Mouse (Mus musculus) forebrain, embryonic 13.5 days (tissue): ENCODE data around the gene Tmem82. TPM values are rescaled to one million over a fixed set of nuclear protein-coding genes. Genes with fewer than 3 reads are reported as not detected.

Experiments
- ATAC-seq: fragments of 200-750 bp; cut with Nextera tagmentation; 2 replicates; pipeline ENCODE4 v1.8.0; 2017
- H3K27ac ChIP-seq: fragments of 300-500 bp; sonication (generic); 2 replicates; pipeline ENCODE4 v1.5.1; 2015; ENCODE audit warnings: inconsistent platforms, mild to moderate bottlenecking, moderate library complexity
- H3K27me3 ChIP-seq: fragments of 300-500 bp; sonication (generic); 2 replicates; pipeline ENCODE4 v1.6.1; 2015; ENCODE audit warnings: mild to moderate bottlenecking, inconsistent platforms
- H3K36me3 ChIP-seq: fragments of 300-500 bp; sonication (generic); 2 replicates; pipeline ENCODE4 v1.6.1; 2015; ENCODE audit warnings: mild to moderate bottlenecking, inconsistent platforms; ENCODE audit not compliant: poor library complexity, severe bottlenecking
- H3K4me1 ChIP-seq: fragments of 300-500 bp; sonication (generic); 2 replicates; pipeline ENCODE4 v1.6.1; 2015; ENCODE audit warnings: inconsistent platforms
- H3K4me2 ChIP-seq: fragments of 300-500 bp; sonication (generic); 2 replicates; pipeline ENCODE4 v1.6.1; 2015; ENCODE audit warnings: inconsistent platforms, mild to moderate bottlenecking, moderate library complexity
- H3K4me3 ChIP-seq: fragments of 300-500 bp; sonication (generic); 2 replicates; pipeline ENCODE4 v1.5.1; 2015; ENCODE audit warnings: mild to moderate bottlenecking, inconsistent platforms
- H3K9ac ChIP-seq: fragments of 300-500 bp; sonication (generic); 2 replicates; pipeline ENCODE4 v1.6.1; 2015; ENCODE audit warnings: mild to moderate bottlenecking, inconsistent platforms
- H3K9me3 ChIP-seq: fragments of 300-500 bp; sonication (generic); replicated peaks from 2 replicates; pipeline ENCODE4 v1.6.1; 2016; ENCODE audit warnings: inconsistent platforms
- WGBS: fragments of 180-500 bp; shearing (Covaris S2); methylation state at CpG from one replicate; pipeline ENCODE4 v1.1.7; 2015; 5-methylcytosine and 5-hydroxymethylcytosine counted together
- polyA plus RNA-seq: library from polyadenylated mRNA; unstranded; fragments of >200 nt; fragmentation: Nextera tagmentation; extraction: Ambion mirVana; gene quantifications from 2 replicates; pipeline ENCODE4 v1.2.1, GENCODE M21; 2015

Tmem82 gene
- 0.17 TPM in 1 of 2 replicates, not detected in the other for polyA plus RNA-seq

GRCm38 (mm10) chr4:141618565-141619243, at the start of gene Tmem82:
TSS of gene Tmem82 (minus strand) at chr4:141618633.
- WGBS: 28% methylated on average over 20 of the region's 20 CpGs
- no peak for ATAC-seq
- Histone ChIP-seq H3K4me2 (peak within 1 kb of the TSS; percentile 52), H3K27ac (no peak within 1 kb of the TSS), H3K27me3 (peaks cover 7% of the 10 kb centered on the region), H3K9ac (no peak within 1 kb of the TSS), H3K9me3 (no peaks in the 10 kb centered on the region), H3K4me1 (peaks cover 10% of the 10 kb centered on the region), H3K36me3 (no peaks in the 10 kb centered on the region), H3K4me3 (peak within 1 kb of the TSS; percentile 10; the same call in 1 of the 2 replicates)

GRCm38 (mm10) chr4:141664799-141665198, 46.4 kb upstream of the Tmem82 start, which contains the start of gene Plekhm2:
TSS of gene Plekhm2 (minus strand) at chr4:141664899.
- no peaks in the 10 kb centered on the region for H3K27me3 ChIP-seq
- peak within 1 kb of the TSS; percentile 94 for H3K9ac ChIP-seq
- H3K4me1 ChIP-seq: peaks cover 15% of the 10 kb centered on the region
- H3K4me3 ChIP-seq: peak within 1 kb of the TSS; percentile 83
- no peaks in the 10 kb centered on the region for H3K9me3 ChIP-seq
- peaks cover 16% of the 10 kb centered on the region for H3K36me3 ChIP-seq
- ATAC-seq: no peak
- H3K27ac ChIP-seq: peak within 1 kb of the TSS; percentile 59
- peak within 1 kb of the TSS; percentile 89 for H3K4me2 ChIP-seq
- WGBS: 71% methylated on average over 8 of the region's 8 CpGs

GRCm38 (mm10) chr4:141664011-141664745, 45.7 kb upstream of the Tmem82 start:
- Histone ChIP-seq H3K9me3 (no peaks in the 10 kb centered on the region), H3K27me3 (no peaks in the 10 kb centered on the region), H3K27ac (peak overlapping the region; percentile 59), H3K4me1 (peaks cover 15% of the 10 kb centered on the region), H3K4me3 (peak overlapping the region; percentile 83), H3K9ac (peak overlapping the region; percentile 94), H3K36me3 (peaks cover 20% of the 10 kb centered on the region), H3K4me2 (peak overlapping the region; percentile 89)
- 1% methylated on average over 45 of the region's 60 CpGs for WGBS
- peak; percentile 87 for ATAC-seq

GRCm38 (mm10) chr4:141663122-141663931, 44.9 kb upstream of the Tmem82 start:
- peak; percentile 14 for ATAC-seq
- WGBS: 5% methylated on average over 36 of the region's 47 CpGs
- H3K27ac ChIP-seq: peak overlapping the region; percentile 59
- H3K9ac ChIP-seq: peak overlapping the region; percentile 94
- peaks cover 15% of the 10 kb centered on the region for H3K4me1 ChIP-seq
- H3K4me3 ChIP-seq: peak overlapping the region; percentile 83
- no peaks in the 10 kb centered on the region for H3K9me3 ChIP-seq
- H3K36me3 ChIP-seq: peaks cover 27% of the 10 kb centered on the region
- H3K4me2 ChIP-seq: peak overlapping the region; percentile 89
- H3K27me3 ChIP-seq: no peaks in the 10 kb centered on the region

GRCm38 (mm10) chr4:141660884-141661283, 42.5 kb upstream of the Tmem82 start:
- Histone ChIP-seq H3K9me3 (no peaks in the 10 kb centered on the region), H3K4me3 (no peak overlapping the region), H3K27me3 (no peaks in the 10 kb centered on the region), H3K4me2 (no peak overlapping the region), H3K9ac (0 out of 2 replicates have a peak overlapping the region, but pooled peaks have one; percentile 13), H3K36me3 (peaks cover 35% of the 10 kb centered on the region), H3K27ac (no peak overlapping the region), H3K4me1 (peaks cover 15% of the 10 kb centered on the region)
- 88% methylated on average over 11 of the region's 11 CpGs for whole genome bisulfite sequencing
- ATAC-seq: no peak

GRCm38 (mm10) chr4:141659739-141660138, 41.3 kb upstream of the Tmem82 start:
- ATAC-seq: no peak
- no peaks in the 10 kb centered on the region for H3K9me3 ChIP-seq
- H3K36me3 ChIP-seq: peaks cover 38% of the 10 kb centered on the region
- 76% methylated on average over 4 of the region's 4 CpGs for WGBS
- H3K9ac ChIP-seq: no peak overlapping the region
- H3K27me3 ChIP-seq: no peaks in the 10 kb centered on the region
- no peak overlapping the region for H3K4me2 ChIP-seq
- peaks cover 12% of the 10 kb centered on the region for H3K4me1 ChIP-seq
- no peak overlapping the region for H3K4me3 ChIP-seq
- H3K27ac ChIP-seq: no peak overlapping the region

GRCm38 (mm10) chr4:141658846-141659484, 40.5 kb upstream of the Tmem82 start:
- H3K4me2 ChIP-seq: no peak overlapping the region
- no peak overlapping the region for H3K27ac ChIP-seq
- peaks cover 43% of the 10 kb centered on the region for H3K36me3 ChIP-seq
- no peak overlapping the region for H3K4me3 ChIP-seq
- no peaks in the 10 kb centered on the region for H3K27me3 ChIP-seq
- H3K9me3 ChIP-seq: no peaks in the 10 kb centered on the region
- no peak overlapping the region for H3K9ac ChIP-seq
- no peak for ATAC-seq
- whole genome bisulfite sequencing: 94% methylated on average over 6 of the region's 6 CpGs
- H3K4me1 ChIP-seq: peaks cover 6% of the 10 kb centered on the region

- Histone ChIP-seq H3K4me1 (no peaks in the 10 kb centered on the region), H3K27me3 (no peaks in the 10 kb centered on the region)
Measured at GRCm38 (mm10) chr4:141656932-141657331, 38.5 kb upstream of the Tmem82 start.

GRCm38 (mm10) chr4:141655908-141656608, 37.6 kb upstream of the Tmem82 start:
- Histone ChIP-seq H3K4me3 (no peak overlapping the region), H3K9ac (no peak overlapping the region), H3K27ac (no peak overlapping the region), H3K4me2 (no peak overlapping the region), H3K36me3 (peaks cover 54% of the 10 kb centered on the region), H3K4me1 (no peaks in the 10 kb centered on the region), H3K9me3 (no peaks in the 10 kb centered on the region), H3K27me3 (no peaks in the 10 kb centered on the region)
- 88% methylated on average over 12 of the region's 12 CpGs for WGBS
- ATAC-seq: no peak

More at GRCm38 (mm10) chr4:141656932-141657331, 38.5 kb upstream of the Tmem82 start:
- H3K36me3 ChIP-seq: peaks cover 57% of the 10 kb centered on the region
- ATAC-seq: no peak
- no peak overlapping the region for H3K9ac ChIP-seq
- no peak overlapping the region for H3K27ac ChIP-seq
- no peak overlapping the region for H3K4me2 ChIP-seq
- no peak overlapping the region for H3K4me3 ChIP-seq
- 83% methylated on average over 8 of the region's 8 CpGs for WGBS
- no peaks in the 10 kb centered on the region for H3K9me3 ChIP-seq

- no peak for ATAC-seq
- Histone ChIP-seq H3K4me2 (no peak overlapping the region), H3K4me1 (peaks cover 3% of the 10 kb centered on the region), H3K36me3 (peaks cover 39% of the 10 kb centered on the region), H3K9me3 (no peaks in the 10 kb centered on the region), H3K9ac (no peak overlapping the region), H3K4me3 (no peak overlapping the region), H3K27ac (no peak overlapping the region), H3K27me3 (no peaks in the 10 kb centered on the region)
- 95% methylated on average over 6 of the region's 6 CpGs for WGBS
Measured at GRCm38 (mm10) chr4:141654509-141654908, 36.1 kb upstream of the Tmem82 start.

GRCm38 (mm10) chr4:141653813-141654212, 35.4 kb upstream of the Tmem82 start:
- no peak for ATAC-seq
- H3K9ac ChIP-seq: no peak overlapping the region
- H3K36me3 ChIP-seq: peaks cover 34% of the 10 kb centered on the region
- H3K4me2 ChIP-seq: no peak overlapping the region
- no peaks in the 10 kb centered on the region for H3K27me3 ChIP-seq
- H3K4me1 ChIP-seq: peaks cover 10% of the 10 kb centered on the region
- H3K9me3 ChIP-seq: no peaks in the 10 kb centered on the region
- no peak overlapping the region for H3K27ac ChIP-seq
- no peak overlapping the region for H3K4me3 ChIP-seq
- 94% methylated on average over 13 of the region's 13 CpGs for WGBS
